Mouse (Mus musculus) urinary bladder, postnatal 14 days (tissue): ENCODE measurements around the gene Rnf103.

Experiments
- DNase-seq: peaks from one replicate; pipeline ENCODE4 v3.0.0; 2021; ENCODE audit warnings: low spot score

Gene Rnf103

GRCm38 (mm10) chr6:71492756-71493674 lies 679 bp upstream of the Rnf103 start:
- no peak for DNase-seq

DNA sequence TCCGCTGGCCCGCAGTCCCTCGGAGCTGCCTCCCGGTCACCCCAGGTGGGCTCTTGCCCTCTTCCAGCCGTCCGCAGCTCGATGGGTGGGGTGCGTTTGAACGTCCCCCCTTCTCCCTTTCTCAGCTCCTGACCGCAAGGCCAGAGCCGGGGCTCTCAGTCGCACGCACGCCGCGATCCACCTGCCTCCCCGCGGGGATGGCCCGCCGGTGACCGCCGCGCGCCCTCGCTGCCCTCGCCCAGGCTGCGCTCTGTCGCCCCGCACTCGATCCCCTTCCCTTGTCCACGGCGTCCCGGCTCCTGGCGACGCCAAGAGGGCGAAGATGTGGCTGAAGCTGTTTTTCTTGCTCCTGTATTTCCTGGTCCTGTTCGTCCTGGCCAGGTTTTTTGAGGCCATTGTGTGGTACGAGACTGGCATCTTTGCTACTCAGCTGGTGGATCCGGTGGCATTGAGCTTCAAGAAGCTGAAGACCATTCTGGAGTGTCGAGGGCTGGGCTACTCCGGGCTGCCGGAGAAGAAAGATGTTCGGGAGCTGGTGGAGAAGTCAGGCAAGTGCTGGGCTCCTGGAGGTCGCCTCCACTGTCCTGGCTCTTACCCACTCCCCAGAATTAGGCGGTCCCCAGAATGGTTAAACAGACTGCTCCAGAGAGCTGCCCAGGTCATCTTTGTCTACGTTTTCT lies 787 bp downstream of the Rnf103 start:
- DNase-seq = peak; percentile 50

DNA sequence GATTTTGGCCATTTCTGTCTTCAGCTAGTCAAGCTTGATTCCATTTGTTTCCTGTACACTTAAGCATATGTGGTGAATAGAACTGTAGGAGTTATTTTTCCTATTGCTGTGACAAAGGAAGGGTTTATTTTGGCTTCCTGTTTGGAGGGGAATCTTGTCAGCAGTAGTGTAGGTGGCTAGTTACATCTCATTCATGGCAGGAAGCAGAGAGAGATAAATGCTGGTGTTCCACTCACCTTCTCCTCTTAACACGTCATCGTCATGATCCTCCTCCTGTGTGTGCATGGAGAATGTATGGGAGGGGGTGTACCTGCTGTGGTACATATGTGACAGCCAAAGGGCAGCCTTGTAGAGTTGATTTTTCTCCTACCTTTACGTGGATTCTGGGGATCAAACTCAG lies 6.9 kb downstream of the Rnf103 start:
- DNase-seq = no peak

DNA sequence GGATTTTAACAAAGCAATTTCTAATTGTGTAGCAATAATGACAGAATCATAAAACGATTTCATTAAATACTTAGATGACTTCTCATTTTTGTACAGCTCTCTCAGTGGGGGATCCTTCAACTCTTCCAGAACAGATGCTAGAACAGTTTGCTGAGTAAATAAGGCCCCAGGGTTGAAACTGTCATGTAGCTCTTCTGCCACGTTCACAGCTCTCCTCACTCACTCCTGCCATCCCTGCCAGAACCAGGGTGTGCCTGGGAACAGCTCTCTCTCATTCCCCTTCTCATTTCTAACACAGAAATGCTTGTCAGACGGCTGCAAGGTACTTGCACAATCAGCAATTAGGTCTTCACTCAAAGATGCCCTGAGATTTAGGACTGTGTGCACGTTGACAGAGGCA lies 9.3 kb downstream of the Rnf103 start:
- no peak for DNase-seq

GRCm38 (mm10) chr6:71503670-71504069 lies 10.0 kb downstream of the Rnf103 start:
- no peak for DNase-seq

- DNase-seq = no peak
These were observed 10.4 kb downstream of the Rnf103 start for GRCm38 (mm10) chr6:71504091-71504490.

GRCm38 (mm10) chr6:71505671-71506070 lies 12.0 kb downstream of the Rnf103 start:
- DNase-seq = no peak

DNA sequence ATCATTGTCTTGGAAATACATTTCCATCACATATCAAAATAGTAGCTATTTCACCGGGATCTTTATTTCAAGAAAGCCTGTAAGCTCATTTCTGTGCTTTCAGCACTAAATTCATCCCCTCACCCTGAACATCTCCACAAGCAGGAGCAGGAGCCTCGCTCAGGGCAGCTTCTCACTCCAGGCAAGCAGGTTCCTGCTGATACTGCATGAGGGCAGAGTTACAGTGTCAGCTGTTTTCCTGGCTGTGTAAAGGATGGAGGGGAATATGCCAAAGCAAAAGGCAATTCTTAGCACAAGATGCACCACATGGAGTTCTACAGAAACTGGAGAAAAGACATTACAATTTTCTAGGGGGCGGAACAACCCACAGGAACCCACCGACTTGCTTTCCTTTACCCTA lies 25.8 kb downstream of the Rnf103 start:
- no peak for DNase-seq

- DNase-seq = no peak
These were observed 31.9 kb downstream of the Rnf103 start for GRCm38 (mm10) chr6:71525556-71525955.

DNA sequence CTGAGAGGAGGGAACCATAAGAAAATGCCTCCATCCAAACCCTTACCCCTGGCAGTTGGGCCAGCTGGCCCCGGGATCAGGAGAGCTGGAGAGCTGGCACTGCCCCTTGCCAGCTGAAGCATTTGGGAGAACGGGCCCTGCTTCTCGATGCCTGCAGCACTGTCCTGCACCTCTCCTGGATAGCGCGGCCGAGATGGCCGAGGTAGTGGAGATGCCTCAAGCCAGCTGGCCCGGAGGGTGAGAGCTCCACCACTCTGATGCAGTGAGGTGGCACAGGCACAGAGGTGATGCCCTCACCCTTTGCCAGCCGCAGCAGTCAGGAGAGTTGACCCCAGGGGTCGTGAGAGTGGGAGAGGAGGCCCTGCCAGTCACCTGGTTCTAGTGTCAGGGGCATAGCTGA lies 33.4 kb downstream of the Rnf103 start:
- DNase-seq = no peak

- DNase-seq = no peak
These were observed 34.1 kb downstream of the Rnf103 start for GRCm38 (mm10) chr6:71527826-71528225.

DNA sequence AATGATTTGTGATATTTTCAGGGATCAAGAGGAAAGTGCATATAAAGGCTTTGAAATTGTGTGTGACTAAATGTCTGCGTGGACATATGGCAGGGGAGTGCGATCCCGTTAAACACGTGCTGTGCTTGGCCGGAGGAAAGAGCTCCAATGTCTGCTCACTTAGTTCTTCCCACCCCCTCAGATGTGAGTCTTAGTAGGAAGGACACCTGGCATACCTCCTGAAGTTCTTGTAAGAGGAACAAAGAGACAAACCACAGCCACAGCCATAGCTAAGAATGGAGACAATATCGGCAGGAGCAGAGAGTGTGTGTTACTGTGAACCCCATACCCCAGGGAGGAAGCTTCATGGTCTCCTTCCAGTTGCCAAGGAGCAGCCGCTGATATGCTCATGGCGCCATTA lies 36.5 kb downstream of the Rnf103 start:
- no peak for DNase-seq

- no peak for DNase-seq
These were observed 43.6 kb downstream of the Rnf103 start for GRCm38 (mm10) chr6:71537286-71537685.

- peak; percentile 95 for DNase-seq
These were observed 50.2 kb downstream of the Rnf103 start, which contains the start of gene Chmp3 for GRCm38 (mm10) chr6:71543686-71544499. Gene Chmp3 (plus strand): TSS chr6:71543797.

DNA sequence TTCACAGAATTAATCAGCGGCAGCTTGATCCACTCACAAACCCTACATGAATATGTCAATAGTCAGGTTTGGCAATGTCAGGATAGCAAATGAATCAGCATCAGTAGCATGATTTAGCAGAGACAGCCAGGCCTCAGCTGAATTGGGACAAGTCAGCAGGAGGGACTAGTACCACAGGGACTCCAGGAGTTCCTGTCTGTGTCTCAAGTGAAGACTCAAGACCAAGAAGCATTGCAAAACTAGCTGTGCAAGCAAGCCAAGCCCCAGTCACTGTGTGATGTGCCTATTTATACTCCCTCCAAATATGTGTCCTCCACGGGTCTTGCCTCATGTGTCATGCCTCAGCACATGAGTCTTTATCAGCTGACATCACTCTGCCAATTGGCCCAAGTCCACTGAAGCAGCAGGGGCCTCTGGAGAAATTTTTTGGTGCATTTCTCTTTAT lies 61.8 kb downstream of the Rnf103 start:
- DNase-seq = peak; percentile 29

- no peak for DNase-seq
These were observed 63.1 kb downstream of the Rnf103 start for GRCm38 (mm10) chr6:71556826-71557225.
